Mouse (Mus musculus) C2C12 (cell line): ENCODE measurements around the gene Hoxa7. TPM values are rescaled to one million over a fixed set of nuclear protein-coding genes. Genes with fewer than 3 reads are reported as not detected.

Source experiments
- H3K27me3 ChIP-seq: one replicate; pipeline ENCODE4 v1.6.1; 2011; ENCODE audit not compliant: control insufficient read depth, insufficient read depth, insufficient read length
- H3K36me3 ChIP-seq: one replicate; pipeline ENCODE4 v1.6.1; 2011; ENCODE audit not compliant: control insufficient read depth, insufficient read depth
- H3K4me3 ChIP-seq: one replicate; pipeline ENCODE4 v1.5.1; 2011; ENCODE audit warnings: mild to moderate bottlenecking, control low read depth; ENCODE audit not compliant: poor library complexity, insufficient read depth, severe bottlenecking
- H3K79me2 ChIP-seq: one replicate; pipeline ENCODE4 v1.6.1; 2011; ENCODE audit not compliant: control insufficient read depth, insufficient read depth
- H3K79me3 ChIP-seq: one replicate; pipeline ENCODE4 v1.6.1; 2011; ENCODE audit warnings: low read depth, control low read depth
- H3ac ChIP-seq: one replicate; pipeline ENCODE3; 2011; ENCODE audit warnings: low read depth; ENCODE audit not compliant: control insufficient read depth, insufficient read length
- CEBPB ChIP-seq: IDR thresholded peaks from one replicate; pipeline ENCODE4 v1.6.1; 2011; ENCODE audit warnings: low read depth, mild to moderate bottlenecking, control low read depth, moderate library complexity
- CTCF ChIP-seq: IDR thresholded peaks from one replicate; pipeline ENCODE4 v1.5.1; 2011; ENCODE audit not compliant: control insufficient read depth, insufficient read depth, insufficient read length
- FOSL1 ChIP-seq: IDR thresholded peaks from one replicate; pipeline ENCODE4 v1.8.0; 2011; ENCODE audit warnings: mild to moderate bottlenecking, low read length; ENCODE audit not compliant: poor library complexity, insufficient read depth, severe bottlenecking
- MAX ChIP-seq: IDR thresholded peaks from one replicate; pipeline ENCODE4 v1.6.1; 2011; ENCODE audit warnings: mild to moderate bottlenecking, control low read depth
- MYOD1 ChIP-seq: IDR thresholded peaks from one replicate; pipeline ENCODE4 v1.6.1; 2011; ENCODE audit warnings: low read depth; ENCODE audit not compliant: control insufficient read depth, insufficient read length
- MYOG ChIP-seq: IDR thresholded peaks from one replicate; pipeline ENCODE4 v1.6.1; 2011; ENCODE audit not compliant: control insufficient read depth, insufficient read length; ENCODE audit errors: extremely low read depth
- USF1 ChIP-seq: IDR thresholded peaks from one replicate; pipeline ENCODE4 v1.6.1; 2011; ENCODE audit warnings: low read depth, mild to moderate bottlenecking, control low read depth, moderate library complexity
- polyA plus RNA-seq: library from polyadenylated mRNA; unstranded; fragments of >200 nt; fragmentation: generic; extraction: Trizol; gene quantifications from one replicate; pipeline ENCODE4 v1.2.1, GENCODE M21; 2012; ENCODE audit warnings: missing spikeins

Hoxa7 gene
- polyA plus RNA-seq, 1 experiment: 7.5 TPM

- TF ChIP-seq CTCF: no peak
- TF ChIP-seq MYOG: no peak
- TF ChIP-seq CEBPB: no peak
- TF ChIP-seq FOSL1: no peak
- peak; percentile 70 for TF ChIP-seq MAX
- no peak for TF ChIP-seq MYOD1
- TF ChIP-seq USF1: peak; percentile 89
- H3K4me3 ChIP-seq: peak overlapping the region; percentile 31
- H3K79me2 ChIP-seq: no peaks in the 10 kb centered on the region
- peak overlapping the region; percentile 60 for H3ac ChIP-seq
- no peaks in the 10 kb centered on the region for H3K79me3 ChIP-seq
- H3K36me3 ChIP-seq: no peaks in the 10 kb centered on the region
- no peaks in the 10 kb centered on the region for H3K27me3 ChIP-seq
These were observed 29.6 kb downstream of the Hoxa7 start for GRCm38 (mm10) chr6:52191860-52192550.

- Histone ChIP-seq H3K4me3 (peak within 1 kb of the TSS; percentile 31), H3K79me3 (no peaks in the 10 kb centered on the region), H3ac (peak within 1 kb of the TSS; percentile 67), H3K36me3 (no peaks in the 10 kb centered on the region), H3K27me3 (no peaks in the 10 kb centered on the region), H3K79me2 (no peaks in the 10 kb centered on the region)
- no peak for TF ChIP-seq FOSL1
- TF ChIP-seq CEBPB: no peak
- no peak for TF ChIP-seq MYOD1
- no peak for TF ChIP-seq USF1
- TF ChIP-seq CTCF: no peak
- TF ChIP-seq MAX: no peak
- TF ChIP-seq MYOG: no peak
These were observed 30.5 kb downstream of the Hoxa7 start, which contains the start of gene Hoxa4 for GRCm38 (mm10) chr6:52190906-52191810. Gene Hoxa4, minus strand, starts transcription at chr6:52191753.

GRCm38 (mm10) chr6:52190410-52190809 is 31.2 kb downstream of the Hoxa7 start:
- no peak overlapping the region for H3ac ChIP-seq
- H3K79me3 ChIP-seq: no peaks in the 10 kb centered on the region
- H3K27me3 ChIP-seq: no peaks in the 10 kb centered on the region
- H3K36me3 ChIP-seq: no peaks in the 10 kb centered on the region
- H3K4me3 ChIP-seq: no peak overlapping the region
- TF ChIP-seq MYOG (no peak), MYOD1 (no peak), CTCF (no peak)
- no peaks in the 10 kb centered on the region for H3K79me2 ChIP-seq

- no peaks in the 10 kb centered on the region for H3K36me3 ChIP-seq
- H3K79me3 ChIP-seq: no peaks in the 10 kb centered on the region
- no peak overlapping the region for H3K4me3 ChIP-seq
- no peaks in the 10 kb centered on the region for H3K79me2 ChIP-seq
- no peak overlapping the region for H3ac ChIP-seq
- H3K27me3 ChIP-seq: no peaks in the 10 kb centered on the region
- TF ChIP-seq FOSL1 (no peak), CEBPB (no peak), MYOD1 (no peak), USF1 (no peak), MAX (no peak), MYOG (no peak), CTCF (no peak)
These were observed 31.7 kb downstream of the Hoxa7 start for GRCm38 (mm10) chr6:52189909-52190308.

GRCm38 (mm10) chr6:52189172-52189591 is 32.5 kb downstream of the Hoxa7 start:
- Histone ChIP-seq H3K36me3 (no peaks in the 10 kb centered on the region), H3K79me3 (no peaks in the 10 kb centered on the region), H3K79me2 (no peaks in the 10 kb centered on the region), H3ac (no peak overlapping the region), H3K27me3 (no peaks in the 10 kb centered on the region), H3K4me3 (no peak overlapping the region)
- TF ChIP-seq MAX (no peak), CTCF (no peak), USF1 (no peak), MYOD1 (no peak), FOSL1 (no peak), MYOG (no peak), CEBPB (no peak)
